Mouse (Mus musculus): ENCODE measurements around the gene Gm7879. TPM values are rescaled to one million over a fixed set of nuclear protein-coding genes. Genes with fewer than 3 reads are reported as not detected.

The Gm7879 gene
- total and polyA plus RNA-seq, 2 experiments = 0.28 TPM; not detected in 1

GRCm38 (mm10) chr5:43872652-43873051 lies 40.3 kb upstream of the Gm7879 start:
- H3K27me3 ChIP-seq (ENCODE audit: control insufficient read depth, insufficient read depth, low read length) = no peaks in the 10 kb centered on the region
- H3K4me3 ChIP-seq (ENCODE audit: insufficient read depth, low read depth, low read length) = no peak overlapping the region
- H3K9ac ChIP-seq (ENCODE audit: low read depth, low read length) = no peak overlapping the region
- no peaks in the 10 kb centered on the region; the same call in 1 of the 2 replicates for H3K36me3 ChIP-seq (ENCODE audit: control insufficient read depth, insufficient read depth, low read length)
- H3K79me2 ChIP-seq (ENCODE audit: control insufficient read depth, insufficient read depth, low read length) = no peaks in the 10 kb centered on the region
- TF ChIP-seq CTCF (IDR thresholded peaks at IDR 0.05; ENCODE audit: low read depth, low read length) (no peak), POLR2A (IDR thresholded peaks at IDR 0.05; ENCODE audit: extremely low read depth, insufficient read depth, low read length) (no peak)
- no peak for DNase-seq (ENCODE audit: extremely low read depth, low read depth, low spot score)
- peaks cover 5% of the 10 kb centered on the region for H3K4me1 ChIP-seq (ENCODE audit: control insufficient read depth, insufficient read depth, low read length)
- no peak overlapping the region for H3K27ac ChIP-seq (replicated peaks; ENCODE audit: insufficient read depth, low read depth, low read length)
- 81% methylated on average over 1 of the region's 1 CpGs for WGBS

- 79% methylated on average over 3 of the region's 3 CpGs for WGBS
- Histone ChIP-seq H3K27ac (replicated peaks; ENCODE audit: insufficient read depth, low read depth, low read length) (no peak overlapping the region), H3K79me2 (ENCODE audit: control insufficient read depth, insufficient read depth, low read length) (no peaks in the 10 kb centered on the region), H3K4me3 (ENCODE audit: insufficient read depth, low read depth, low read length) (no peak overlapping the region), H3K36me3 (ENCODE audit: control insufficient read depth, insufficient read depth, low read length) (no peaks in the 10 kb centered on the region; the same call in 1 of the 2 replicates), H3K4me1 (ENCODE audit: control insufficient read depth, insufficient read depth, low read length) (peaks cover 3% of the 10 kb centered on the region; the same call in 1 of the 2 replicates), H3K27me3 (ENCODE audit: control insufficient read depth, insufficient read depth, low read length) (no peaks in the 10 kb centered on the region), H3K9ac (ENCODE audit: low read depth, low read length) (no peak overlapping the region)
- TF ChIP-seq CTCF (IDR thresholded peaks at IDR 0.05; ENCODE audit: low read depth, low read length) (no peak), POLR2A (IDR thresholded peaks at IDR 0.05; ENCODE audit: extremely low read depth, insufficient read depth, low read length) (no peak)
- peak; percentile 51 for DNase-seq (ENCODE audit: extremely low read depth, low read depth, low spot score)
These were observed 30.9 kb upstream of the Gm7879 start for GRCm38 (mm10) chr5:43882034-43882433.

GRCm38 (mm10) chr5:43885060-43885820 lies 27.7 kb upstream of the Gm7879 start:
- H3K4me3 ChIP-seq (ENCODE audit: insufficient read depth, low read depth, low read length) = no peak overlapping the region
- no peaks in the 10 kb centered on the region; the same call in 1 of the 2 replicates for H3K36me3 ChIP-seq (ENCODE audit: control insufficient read depth, insufficient read depth, low read length)
- peaks cover 2% of the 10 kb centered on the region; the same call in 1 of the 2 replicates for H3K4me1 ChIP-seq (ENCODE audit: control insufficient read depth, insufficient read depth, low read length)
- WGBS = 51% methylated on average over 3 of the region's 3 CpGs
- DNase-seq (ENCODE audit: extremely low read depth, low read depth, low spot score) = peak; percentile 48
- TF ChIP-seq POLR2A (IDR thresholded peaks at IDR 0.05; ENCODE audit: extremely low read depth, insufficient read depth, low read length) (no peak), CTCF (IDR thresholded peaks at IDR 0.05; ENCODE audit: low read depth, low read length) (no peak)
- no peaks in the 10 kb centered on the region for H3K27me3 ChIP-seq (ENCODE audit: control insufficient read depth, insufficient read depth, low read length)
- no peak overlapping the region for H3K27ac ChIP-seq (replicated peaks; ENCODE audit: insufficient read depth, low read depth, low read length)
- no peaks in the 10 kb centered on the region for H3K79me2 ChIP-seq (ENCODE audit: control insufficient read depth, insufficient read depth, low read length)
- H3K9ac ChIP-seq (ENCODE audit: low read depth, low read length) = no peak overlapping the region

- peak; percentile 49 for DNase-seq (ENCODE audit: extremely low read depth, low read depth, low spot score)
- Histone ChIP-seq H3K27me3 (ENCODE audit: control insufficient read depth, insufficient read depth, low read length) (no peaks in the 10 kb centered on the region), H3K4me1 (ENCODE audit: control insufficient read depth, insufficient read depth, low read length) (0 out of 2 replicates have a peak, but pooled peaks cover 2% of the 10 kb centered on the region), H3K27ac (replicated peaks; ENCODE audit: insufficient read depth, low read depth, low read length) (no peak overlapping the region), H3K4me3 (ENCODE audit: insufficient read depth, low read depth, low read length) (no peak overlapping the region), H3K9ac (ENCODE audit: low read depth, low read length) (no peak overlapping the region), H3K79me2 (ENCODE audit: control insufficient read depth, insufficient read depth, low read length) (no peaks in the 10 kb centered on the region), H3K36me3 (ENCODE audit: control insufficient read depth, insufficient read depth, low read length) (no peaks in the 10 kb centered on the region)
- TF ChIP-seq CTCF (IDR thresholded peaks at IDR 0.05; ENCODE audit: low read depth, low read length) (0 out of 2 replicates have a peak, but pooled peaks have one; percentile 11), POLR2A (IDR thresholded peaks at IDR 0.05; ENCODE audit: extremely low read depth, insufficient read depth, low read length) (no peak)
- WGBS = 26% methylated on average over 1 of the region's 1 CpGs
These were observed 20.6 kb upstream of the Gm7879 start for GRCm38 (mm10) chr5:43892386-43892785.

- H3K9ac ChIP-seq (ENCODE audit: low read depth, low read length) = no peak overlapping the region
- DNase-seq (ENCODE audit: extremely low read depth, low read depth, low spot score) = peak; percentile 72
- no peaks in the 10 kb centered on the region for H3K79me2 ChIP-seq (ENCODE audit: control insufficient read depth, insufficient read depth, low read length)
- H3K27me3 ChIP-seq (ENCODE audit: control insufficient read depth, insufficient read depth, low read length) = no peaks in the 10 kb centered on the region
- 0 out of 2 replicates have a peak, but pooled peaks cover 4% of the 10 kb centered on the region for H3K36me3 ChIP-seq (ENCODE audit: control insufficient read depth, insufficient read depth, low read length)
- TF ChIP-seq POLR2A (IDR thresholded peaks at IDR 0.05; ENCODE audit: extremely low read depth, insufficient read depth, low read length) = no peak
- TF ChIP-seq CTCF (IDR thresholded peaks at IDR 0.05; ENCODE audit: low read depth, low read length) = peak; percentile 24; the same call in 1 of the 2 replicates
- H3K4me1 ChIP-seq (ENCODE audit: control insufficient read depth, insufficient read depth, low read length) = 0 out of 2 replicates have a peak, but pooled peaks cover 2% of the 10 kb centered on the region
- no peak overlapping the region for H3K4me3 ChIP-seq (ENCODE audit: insufficient read depth, low read depth, low read length)
- no peak overlapping the region for H3K27ac ChIP-seq (replicated peaks; ENCODE audit: insufficient read depth, low read depth, low read length)
- WGBS = 39% methylated on average over 2 of the region's 2 CpGs
These were observed 18.8 kb upstream of the Gm7879 start for GRCm38 (mm10) chr5:43894113-43894512.

- H3K27ac ChIP-seq (replicated peaks; ENCODE audit: insufficient read depth, low read depth, low read length) = no peak overlapping the region
- TF ChIP-seq CTCF (IDR thresholded peaks at IDR 0.05; ENCODE audit: low read depth, low read length) (no peak), POLR2A (IDR thresholded peaks at IDR 0.05; ENCODE audit: extremely low read depth, insufficient read depth, low read length) (no peak)
These were observed 17.0 kb upstream of the Gm7879 start for GRCm38 (mm10) chr5:43895931-43896330.

More at GRCm38 (mm10) chr5:43895931-43896330, 17.0 kb upstream of the Gm7879 start:
- Histone ChIP-seq H3K36me3 (ENCODE audit: control insufficient read depth, insufficient read depth, low read length) (0 out of 2 replicates have a peak, but pooled peaks cover 4% of the 10 kb centered on the region), H3K27me3 (ENCODE audit: control insufficient read depth, insufficient read depth, low read length) (no peaks in the 10 kb centered on the region), H3K4me1 (ENCODE audit: control insufficient read depth, insufficient read depth, low read length) (0 out of 2 replicates have a peak, but pooled peaks cover 2% of the 10 kb centered on the region), H3K4me3 (ENCODE audit: insufficient read depth, low read depth, low read length) (no peak overlapping the region), H3K9ac (ENCODE audit: low read depth, low read length) (no peak overlapping the region), H3K79me2 (ENCODE audit: control insufficient read depth, insufficient read depth, low read length) (no peaks in the 10 kb centered on the region)
- DNase-seq (ENCODE audit: extremely low read depth, low read depth, low spot score) = no peak
- WGBS = 81% methylated on average over 3 of the region's 3 CpGs
